Mouse (Mus musculus) cerebral cortex, adult 2 months (tissue): ENCODE measurements around the gene Emid1.

Source experiments
- WGBS: fragments of 180-500 bp; shearing (Covaris S2); methylation state at CpG from one replicate; pipeline ENCODE4 v1.1.7; 2018; 5-methylcytosine and 5-hydroxymethylcytosine counted together

Emid1 gene

DNA sequence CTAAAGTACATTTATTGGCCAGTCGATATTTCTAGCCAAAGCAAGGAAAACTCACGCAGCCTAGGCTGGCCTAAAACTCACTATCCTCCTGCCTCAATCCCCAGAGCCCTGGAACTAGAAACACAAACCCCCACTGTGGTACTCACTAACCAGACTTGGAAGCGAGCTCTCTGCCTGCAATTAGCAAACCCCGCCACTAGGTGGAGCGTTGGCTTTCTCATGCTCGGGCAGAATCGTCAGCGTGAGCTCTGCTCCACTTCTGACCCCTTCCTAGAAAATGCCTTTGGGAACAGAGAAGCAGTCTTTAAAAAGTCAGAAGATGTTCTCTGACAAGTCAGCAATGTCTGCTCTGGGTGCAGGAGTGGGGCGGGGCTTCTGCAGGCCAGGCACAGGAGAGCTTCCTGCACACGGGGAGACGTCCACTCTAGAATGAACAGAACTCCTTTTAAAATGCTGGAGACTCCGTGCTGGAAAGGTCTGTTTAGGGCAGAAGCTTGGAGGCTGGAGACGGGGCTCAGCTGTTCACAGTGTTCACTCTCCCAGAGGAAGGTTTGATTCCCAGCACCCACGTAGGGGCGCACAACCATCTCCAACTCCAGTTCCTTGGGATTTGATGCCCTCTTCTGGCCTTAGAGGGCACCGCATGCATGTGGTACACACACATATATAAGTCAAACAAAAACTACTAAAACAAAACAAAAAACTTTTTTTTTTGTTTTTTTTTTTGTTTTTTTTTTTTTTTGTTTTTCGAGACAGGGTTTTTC is 8.8 kb upstream of the Emid1 start:
- WGBS = 70% methylated on average over 17 of the region's 17 CpGs

DNA sequence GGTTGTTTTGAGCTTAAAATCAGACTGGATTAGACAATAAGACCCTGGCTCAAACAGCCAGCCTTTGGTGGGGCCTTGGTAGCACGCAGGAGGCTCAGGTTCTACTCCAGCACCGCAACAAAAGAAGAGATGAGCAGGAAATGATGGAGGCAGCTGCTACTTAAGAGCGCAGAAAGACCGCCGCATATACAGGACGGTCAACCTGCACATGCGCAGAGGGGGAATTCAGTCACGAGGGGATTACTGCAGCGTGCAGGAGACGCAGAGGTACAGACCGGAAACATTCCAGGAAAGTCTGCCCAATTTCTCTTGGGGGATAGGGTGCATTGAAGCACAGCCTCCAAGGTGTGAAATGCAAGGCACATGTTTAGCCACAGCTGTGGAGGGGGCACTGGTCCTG is 6.0 kb upstream of the Emid1 start:
- 94% methylated on average over 11 of the region's 11 CpGs for WGBS

GRCm38 (mm10) chr11:5154961-5155805 is 3.1 kb upstream of the Emid1 start:
- 53% methylated on average over 10 of the region's 10 CpGs for WGBS

GRCm38 (mm10) chr11:5151247-5151630 is 818 bp downstream of the Emid1 start:
- WGBS = 54% methylated on average over 4 of the region's 4 CpGs

GRCm38 (mm10) chr11:5150416-5151246 is 1.4 kb downstream of the Emid1 start:
- 63% methylated on average over 9 of the region's 9 CpGs for WGBS

- 66% methylated on average over 9 of the region's 9 CpGs for WGBS
Measured at GRCm38 (mm10) chr11:5149955-5150354, 2.1 kb downstream of the Emid1 start.

GRCm38 (mm10) chr11:5149249-5149648 is 2.8 kb downstream of the Emid1 start:
- 62% methylated on average over 7 of the region's 7 CpGs for WGBS

GRCm38 (mm10) chr11:5145600-5145999 is 6.5 kb downstream of the Emid1 start:
- WGBS = 94% methylated on average over 3 of the region's 3 CpGs

DNA sequence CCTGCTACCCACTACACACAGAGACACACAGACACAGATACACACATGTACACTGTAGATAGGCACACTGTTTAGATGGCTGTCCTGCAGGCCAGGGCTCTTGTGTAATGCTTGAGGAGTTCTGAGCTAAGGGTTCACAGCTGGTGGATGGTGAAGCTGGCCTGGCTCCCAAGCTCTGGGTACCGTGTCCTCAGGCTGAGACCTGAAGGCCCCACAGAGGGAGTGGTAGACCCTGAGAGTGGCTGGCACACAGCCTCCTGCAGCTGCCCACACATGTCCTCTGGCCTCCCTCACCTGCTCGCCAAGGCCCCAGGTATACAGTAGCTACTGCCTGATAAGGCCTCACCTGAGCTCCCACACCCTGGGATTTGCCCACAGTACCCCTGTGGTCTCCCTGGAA is 10.1 kb downstream of the Emid1 start:
- WGBS = 84% methylated on average over 2 of the region's 2 CpGs

DNA sequence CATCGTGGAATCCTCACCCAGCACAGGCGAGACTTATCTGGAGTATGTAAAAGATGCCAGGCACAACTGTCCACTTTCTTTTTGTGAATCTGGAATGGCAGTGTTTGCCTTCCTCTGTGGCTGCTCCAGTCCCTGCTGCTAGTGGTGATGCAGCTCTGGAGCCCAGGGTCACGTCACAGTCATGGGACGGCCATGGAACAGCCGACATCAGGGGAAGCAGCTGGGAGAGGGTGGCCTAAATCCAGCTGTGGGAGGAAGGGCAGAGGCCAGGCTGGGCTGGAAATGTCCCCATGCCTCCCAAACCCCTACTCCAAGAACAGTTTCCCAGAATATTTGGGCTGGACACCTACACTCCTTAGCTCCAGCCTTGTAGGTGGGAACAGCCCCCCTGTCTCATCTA is 10.8 kb downstream of the Emid1 start:
- WGBS = 67% methylated on average over 5 of the region's 5 CpGs

GRCm38 (mm10) chr11:5140619-5141018 is 11.4 kb downstream of the Emid1 start:
- 31% methylated on average over 8 of the region's 8 CpGs for WGBS

DNA sequence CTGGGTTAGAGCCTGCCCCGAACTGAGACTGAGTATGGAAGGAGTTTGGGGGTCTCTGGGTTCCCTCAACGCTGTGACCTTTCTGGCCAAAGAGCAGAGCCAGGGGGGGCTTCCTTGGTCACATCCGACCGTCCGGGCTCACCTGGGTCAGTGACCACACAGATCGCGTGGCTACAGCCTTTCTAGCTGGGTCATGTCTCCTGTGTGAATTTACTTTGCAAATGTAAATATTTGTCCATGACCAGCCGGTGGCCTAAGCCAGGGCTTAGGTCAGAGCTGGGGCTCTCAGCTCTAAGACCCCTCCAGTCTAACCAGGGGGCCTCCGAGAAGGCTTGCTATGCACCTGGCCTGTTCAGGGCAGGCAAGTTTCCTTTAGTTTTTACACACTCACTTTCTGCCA is 12.7 kb downstream of the Emid1 start:
- 94% methylated on average over 9 of the region's 9 CpGs for WGBS

- 85% methylated on average over 2 of the region's 2 CpGs for WGBS
Measured at GRCm38 (mm10) chr11:5138642-5139041, 13.4 kb downstream of the Emid1 start.

- WGBS = 78% methylated on average over 11 of the region's 11 CpGs
Measured at GRCm38 (mm10) chr11:5135914-5136313, 16.1 kb downstream of the Emid1 start.

DNA sequence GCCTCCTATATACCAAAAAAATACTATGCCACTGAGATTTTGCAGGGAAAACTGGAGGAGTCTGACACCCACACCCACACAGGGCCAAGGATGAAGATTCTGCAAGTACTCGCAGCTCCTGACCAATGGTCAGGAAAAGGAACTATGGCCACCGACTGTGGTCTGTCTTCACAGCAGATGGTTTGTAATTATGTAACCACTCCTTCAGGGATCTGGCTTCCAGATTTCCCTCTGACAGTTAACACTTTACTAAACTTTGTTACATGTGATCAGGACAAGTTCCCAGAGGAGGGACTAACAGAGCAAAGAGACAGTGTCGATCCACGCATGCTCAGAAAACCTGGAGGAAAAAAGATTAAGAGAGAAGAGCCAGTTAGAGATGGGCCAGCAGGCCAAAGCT is 19.3 kb downstream of the Emid1 start:
- 47% methylated on average over 4 of the region's 4 CpGs for WGBS

DNA sequence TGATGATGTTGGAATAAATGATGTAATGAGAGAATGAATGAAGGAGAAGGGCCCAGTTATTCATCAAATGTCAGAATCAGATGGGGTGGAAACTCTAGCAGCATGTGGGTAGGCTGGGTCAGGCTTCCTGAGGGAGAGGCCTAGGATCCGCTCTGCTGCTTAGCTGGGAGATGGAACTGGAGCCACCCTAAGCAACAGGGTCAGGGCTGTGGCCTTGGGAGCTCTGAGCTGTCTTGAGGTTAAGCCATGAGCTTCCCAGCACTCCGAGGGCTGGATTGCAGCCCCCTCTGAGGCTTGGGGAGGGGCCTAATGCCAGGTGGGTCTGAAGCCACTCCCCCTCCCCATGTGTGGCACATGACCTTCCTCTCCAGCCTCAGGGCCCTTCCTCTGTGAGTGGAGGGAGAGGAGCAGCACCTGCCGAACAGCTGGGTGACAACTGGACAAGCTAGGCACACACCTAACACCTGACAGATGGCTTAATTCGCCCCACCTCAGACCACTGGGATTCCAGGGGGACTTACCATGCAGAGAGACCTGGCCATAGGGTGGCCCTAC is 21.9 kb downstream of the Emid1 start:
- WGBS = 85% methylated on average over 4 of the region's 4 CpGs

DNA sequence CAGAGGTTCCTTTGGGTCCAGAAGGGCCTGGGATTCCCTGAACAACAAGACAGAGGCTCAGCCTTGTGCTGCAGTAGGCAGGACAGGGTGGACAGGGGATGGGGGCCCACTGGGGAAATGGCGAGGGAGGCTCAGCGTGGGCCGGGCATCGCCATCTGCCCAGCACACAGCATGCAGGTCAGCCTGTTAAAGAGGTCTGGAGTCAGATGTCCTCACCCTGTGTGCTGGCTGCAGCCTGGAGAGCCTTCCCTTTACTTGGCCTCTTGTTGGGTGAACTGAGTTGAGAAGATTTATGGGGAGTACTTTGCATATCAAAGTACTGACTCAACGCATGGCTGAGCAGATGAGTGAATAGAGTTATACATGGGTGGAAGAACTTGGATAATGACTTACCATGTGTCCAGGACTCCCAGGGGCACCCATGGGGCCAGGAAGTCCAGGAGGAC is 23.0 kb downstream of the Emid1 start:
- WGBS = 63% methylated on average over 5 of the region's 5 CpGs

- 80% methylated on average over 4 of the region's 4 CpGs for WGBS
Measured at GRCm38 (mm10) chr11:5125713-5126112, 26.3 kb downstream of the Emid1 start.

DNA sequence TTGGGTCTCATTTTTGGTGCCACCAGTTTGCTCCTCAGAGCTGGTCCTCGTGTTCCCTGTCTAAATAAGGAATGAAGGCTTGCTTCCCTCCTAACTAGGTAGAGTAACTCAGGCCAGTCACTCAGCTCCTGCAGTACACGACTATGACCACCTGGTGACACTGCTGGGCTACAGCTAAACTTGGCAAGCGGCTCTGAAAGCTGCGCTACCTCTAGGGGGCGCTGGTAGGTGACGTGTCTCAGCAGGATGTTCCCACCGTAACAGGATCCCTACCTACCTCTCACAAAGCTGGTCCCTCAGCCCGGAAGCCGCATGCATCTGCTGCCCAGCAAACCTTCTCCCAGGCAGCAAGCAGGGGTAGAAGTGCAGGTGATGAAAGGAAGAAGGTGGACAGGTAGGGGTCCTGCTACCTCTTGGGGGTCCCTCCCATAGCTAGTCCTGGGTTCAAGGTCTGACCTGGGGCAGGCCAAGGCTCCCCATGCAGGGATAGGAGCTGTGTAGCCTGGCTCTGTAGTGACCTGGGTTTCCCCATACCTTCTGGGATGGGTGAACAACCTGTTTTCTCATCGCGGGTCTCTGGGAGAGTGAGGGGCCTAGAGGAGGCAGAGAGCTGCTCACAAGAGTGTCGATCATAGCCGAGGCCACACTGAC is 37.0 kb downstream of the Emid1 start:
- 30% methylated on average over 13 of the region's 13 CpGs for WGBS

GRCm38 (mm10) chr11:5113645-5114044 is 38.4 kb downstream of the Emid1 start:
- 84% methylated on average over 7 of the region's 7 CpGs for WGBS

DNA sequence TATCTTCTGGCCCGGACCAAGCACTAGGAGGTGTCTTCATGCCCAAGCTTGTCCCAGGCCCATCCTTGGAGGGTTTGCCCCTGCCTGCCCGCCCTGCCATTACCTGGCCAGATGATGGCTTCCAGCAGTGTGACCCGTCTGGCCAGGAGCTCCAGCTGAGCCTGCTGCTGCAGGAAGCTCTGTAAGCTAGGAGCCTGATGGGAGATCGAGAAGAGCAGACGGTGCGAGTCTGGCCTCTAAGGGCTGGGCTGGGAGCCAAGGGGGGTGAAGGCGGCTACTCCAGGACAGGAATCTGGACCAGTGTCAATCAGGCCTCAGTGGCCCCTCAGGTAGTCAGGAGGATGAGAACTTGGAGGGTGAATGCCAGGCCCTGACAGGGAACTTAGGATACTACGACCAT is 42.6 kb downstream of the Emid1 start:
- WGBS = 83% methylated on average over 8 of the region's 8 CpGs
